In genomic region chr5:78584823-78585222, GRCm38 (mm10) we compare ENCODE assay signal across 10 mouse cellular contexts.
DNase-seq lines count a peak whose midpoint lies in the region; ATAC-seq and TF ChIP-seq lines count a peak whose summit lies in the region.
"Had no signal": no experiment of that assay in that cellular context is flagged by ENCODE, and none has a peak within 500 bp of the region (broad histone marks: within the 10 kb centered on the region; RNA-seq: fewer than 3 reads in every experiment).

No protein-coding gene starts in this region.

- peak; percentile 84 for DNase-seq in brain, embryonic 14.5 days (ENCODE audit: low read depth)
- peak; percentile 15 to 21 for DNase-seq in cerebellum, postnatal 36 days
- DNase-seq in hindbrain, postnatal 0 days (ENCODE audit: low spot score) = peak; percentile 86
- DNase-seq in adipocyte (ENCODE audit: low spot score) = no peak
- DNase-seq in natural killer cell, adult 2 months (ENCODE audit: low spot score in 2 of 2) = no peak
- no peak for DNase-seq in gastrocnemius, adult 8-10 months (ENCODE audit: low spot score in 2 of 2)
- DNase-seq: heart, postnatal 36 days had no signal

- H3K27me3 ChIP-seq in hindbrain, postnatal 0 days (ENCODE audit: insufficient read depth, low read length) = no peaks in the 10 kb centered on the region
- no peaks in the 10 kb centered on the region for H3K27me3 ChIP-seq in midbrain, embryonic 15.5 days (replicated peaks)
- H3K27me3 ChIP-seq: lung, embryonic 15.5 days had no signal

- H3K4me2 ChIP-seq in hindbrain, postnatal 0 days (ENCODE audit: low read depth, low read length) = no peak overlapping the region
- H3K4me2 ChIP-seq in midbrain, embryonic 15.5 days = no peak overlapping the region
- H3K4me2 ChIP-seq: lung, embryonic 15.5 days had no signal

- H3K4me1 ChIP-seq in hindbrain, postnatal 0 days (ENCODE audit: insufficient read depth, low read length) = no peaks in the 10 kb centered on the region
- H3K4me1 ChIP-seq in midbrain, embryonic 15.5 days = no peaks in the 10 kb centered on the region
- H3K4me1 ChIP-seq: lung, embryonic 15.5 days had no signal

- H3K9ac ChIP-seq in hindbrain, postnatal 0 days (replicated peaks; ENCODE audit: low read length) = no peak overlapping the region
- no peak overlapping the region for H3K9ac ChIP-seq in midbrain, embryonic 15.5 days
- H3K9ac ChIP-seq: lung, embryonic 15.5 days had no signal

- WGBS in hindbrain, postnatal 0 days = 53% methylated on average over 1 of the region's 1 CpGs
- WGBS in midbrain, embryonic 15.5 days = 69% methylated on average over 1 of the region's 1 CpGs

- no peak for TF ChIP-seq CTCF in brain, embryonic 14.5 days (IDR thresholded peaks at IDR 0.05; ENCODE audit: borderline replicate concordance, extremely low read depth, insufficient read depth, insufficient read length)
- TF ChIP-seq CTCF in hindbrain, postnatal 0 days (IDR thresholded peaks at IDR 0.05; ENCODE audit: low read depth) = no peak

- H3K9me3 ChIP-seq in hindbrain, postnatal 0 days (ENCODE audit: low read length) = no peaks in the 10 kb centered on the region
- no peaks in the 10 kb centered on the region for H3K9me3 ChIP-seq in midbrain, embryonic 15.5 days
- H3K9me3 ChIP-seq: lung, embryonic 15.5 days had no signal

- no peaks in the 10 kb centered on the region for H3K36me3 ChIP-seq in hindbrain, postnatal 0 days (ENCODE audit: insufficient read depth, low read length)
- no peaks in the 10 kb centered on the region for H3K36me3 ChIP-seq in midbrain, embryonic 15.5 days (replicated peaks)
- H3K36me3 ChIP-seq: lung, embryonic 15.5 days had no signal

- TF ChIP-seq POLR2A in brain, embryonic 14.5 days (IDR thresholded peaks at IDR 0.05; ENCODE audit: borderline replicate concordance, extremely low read depth, insufficient read depth, insufficient read length, poor library complexity, severe bottlenecking) = no peak

- no peak overlapping the region for H3K27ac ChIP-seq in hindbrain, postnatal 0 days
- H3K27ac ChIP-seq in midbrain, embryonic 15.5 days = no peak overlapping the region
- H3K27ac ChIP-seq: lung, embryonic 15.5 days had no signal

- ATAC-seq in hindbrain, postnatal 0 days = peak; percentile 97
- peak; percentile 60; the same call in 1 of the 2 replicates for ATAC-seq in midbrain, embryonic 15.5 days (replicated peaks)
- ATAC-seq in erythroblast, adult 5-6 weeks (replicated peaks; ENCODE audit: low FRiP score, poor library complexity, severe bottlenecking) = no peak

- no peak overlapping the region for H3K4me3 ChIP-seq in hindbrain, postnatal 0 days (ENCODE audit: low read length)
- no peak overlapping the region for H3K4me3 ChIP-seq in midbrain, embryonic 15.5 days
- H3K4me3 ChIP-seq: lung, embryonic 15.5 days had no signal

Comparison
In these comparisons a context has a peak if more than half of its experiments do, and no peak if none do; other contexts are left out.
1. DNase-seq: peak in brain, embryonic 14.5 days (single experiment), cerebellum, postnatal 36 days (2 of 2) and hindbrain, postnatal 0 days (single experiment); none in adipocyte (single experiment), natural killer cell, adult 2 months (0 of 2) and gastrocnemius, adult 8-10 months (0 of 2).